In the genomic region with DNA sequence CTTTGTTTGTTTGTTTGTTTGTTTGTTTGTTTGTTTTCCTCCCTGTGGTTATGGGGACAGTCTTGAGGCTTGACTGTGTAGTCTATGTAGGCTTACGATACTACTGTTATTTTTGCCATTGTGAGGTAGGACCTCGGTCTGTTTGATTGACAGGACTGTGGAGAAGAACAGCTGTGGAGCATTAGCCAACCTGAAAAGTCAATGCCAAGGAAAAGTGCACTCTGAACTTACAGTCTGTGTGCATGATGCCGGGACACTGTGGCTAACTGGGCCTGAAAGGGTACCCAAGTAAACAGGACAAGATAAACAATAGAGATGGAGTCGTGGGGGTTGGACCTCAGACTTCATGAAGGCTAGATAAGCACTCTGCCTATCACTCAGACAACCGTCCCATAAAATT, we compare ENCODE assay signal across 27 mouse cellular contexts.
DNase-seq lines count a peak whose midpoint lies in the region; ATAC-seq lines count a peak whose summit lies in the region.
"Had no signal": no experiment of that assay in that cellular context is flagged by ENCODE, and none has a peak within 500 bp of the region (broad histone marks: within the 10 kb centered on the region; RNA-seq: fewer than 3 reads in every experiment).

No protein-coding gene starts in this region.

- no peaks in the 10 kb centered on the region for H3K27me3 ChIP-seq in kidney, embryonic 16.5 days (ENCODE audit: insufficient read depth, low read length)
- H3K27me3 ChIP-seq in embryonic facial prominence, embryonic 10.5 days (replicated peaks; ENCODE audit: low read depth, poor library complexity, severe bottlenecking): no peaks in the 10 kb centered on the region
- no peaks in the 10 kb centered on the region for H3K27me3 ChIP-seq in hindbrain, embryonic 14.5 days (ENCODE audit: control insufficient read depth, insufficient read depth, low read length)
- H3K27me3 ChIP-seq: forebrain, embryonic 13.5 days; heart, embryonic 15.5 days; hindbrain, embryonic 13.5 days; liver, embryonic 13.5 days; lung, embryonic 15.5 days; neural tube, embryonic 13.5 days; Patski had no signal

- no peak overlapping the region for H3K27ac ChIP-seq in kidney, embryonic 16.5 days (ENCODE audit: low read length)
- H3K27ac ChIP-seq in embryonic facial prominence, embryonic 10.5 days (replicated peaks): peak overlapping the region; percentile 30; the same call in 1 of the 2 replicates
- H3K27ac ChIP-seq in hindbrain, embryonic 14.5 days: no peak overlapping the region
- H3K27ac ChIP-seq: forebrain, embryonic 13.5 days; heart, embryonic 15.5 days; hindbrain, embryonic 13.5 days; liver, embryonic 13.5 days; lung, embryonic 15.5 days; neural tube, embryonic 13.5 days had no signal

- H3K4me2 ChIP-seq in kidney, embryonic 16.5 days (replicated peaks; ENCODE audit: low read depth, low read length): no peak overlapping the region
- no peak overlapping the region for H3K4me2 ChIP-seq in hindbrain, embryonic 14.5 days (replicated peaks)
- H3K4me2 ChIP-seq: forebrain, embryonic 13.5 days; heart, embryonic 15.5 days; hindbrain, embryonic 13.5 days; liver, embryonic 13.5 days; lung, embryonic 15.5 days; midbrain, embryonic 11.5 days; neural tube, embryonic 13.5 days had no signal

- ATAC-seq in kidney, embryonic 16.5 days (ENCODE audit: low FRiP score, low TSS enrichment): peak; percentile 24; the same call in 1 of the 2 replicates
- peak; percentile 31; the same call in 1 of the 2 replicates for ATAC-seq in megakaryocyte-erythroid progenitor cell, adult 5-6 weeks (replicated peaks; ENCODE audit: low FRiP score, low TSS enrichment, poor library complexity, severe bottlenecking)
- no peak for ATAC-seq in hindbrain, embryonic 14.5 days (ENCODE audit: low FRiP score)
- ATAC-seq: forebrain, embryonic 13.5 days; midbrain, embryonic 16.5 days; Patski had no signal

- H3K4me1 ChIP-seq in kidney, embryonic 16.5 days (ENCODE audit: insufficient read depth, low read length): peaks cover 21% of the 10 kb centered on the region; the same call in 1 of the 2 replicates
- peaks cover 53% of the 10 kb centered on the region for H3K4me1 ChIP-seq in embryonic facial prominence, embryonic 10.5 days
- peaks cover 20% of the 10 kb centered on the region for H3K4me1 ChIP-seq in hindbrain, embryonic 14.5 days (replicated peaks; ENCODE audit: control insufficient read depth, insufficient read depth, low read length)

- 54% methylated on average over 5 of the region's 5 CpGs for WGBS in kidney, embryonic 16.5 days
- WGBS in embryonic facial prominence, embryonic 10.5 days: 47% methylated on average over 5 of the region's 5 CpGs
- WGBS in hindbrain, embryonic 14.5 days: 51% methylated on average over 5 of the region's 5 CpGs

- no peak overlapping the region for H3K9ac ChIP-seq in kidney, embryonic 16.5 days (replicated peaks; ENCODE audit: low read length)
- H3K9ac ChIP-seq in hindbrain, embryonic 14.5 days: no peak overlapping the region
- H3K9ac ChIP-seq: forebrain, embryonic 13.5 days; heart, embryonic 15.5 days; hindbrain, embryonic 13.5 days; liver, embryonic 13.5 days; lung, embryonic 15.5 days; neural tube, embryonic 13.5 days had no signal

- peak; percentile 30 for DNase-seq in embryo, embryonic 10 days (ENCODE audit: low spot score)
- DNase-seq in embryo, embryonic 11 days: no peak
- no peak for DNase-seq in kidney, postnatal 36 days
- no peak for DNase-seq in embryonic facial prominence, embryonic 10.5 days (ENCODE audit: low spot score)
- DNase-seq in hindbrain, embryonic 14.5 days (ENCODE audit: low spot score): no peak
- DNase-seq in urinary bladder, adult 18-20 months (ENCODE audit: low spot score in 2 of 2): no peak
- DNase-seq: adrenal gland, postnatal 10 days; cerebellum, adult 8-10 months; cerebellum, postnatal 25 days; gastrocnemius, postnatal 10 days; heart, postnatal 4 days; kidney, adult 18-20 months; kidney, postnatal 10 days; layer of hippocampus, adult 9-11 months; liver, embryonic 13.5 days; thymus, postnatal 36 days had no signal

- peaks cover 7% of the 10 kb centered on the region; the same call in 1 of the 2 replicates for H3K36me3 ChIP-seq in kidney, embryonic 16.5 days (ENCODE audit: insufficient read depth, low read length)
- H3K36me3 ChIP-seq in embryonic facial prominence, embryonic 10.5 days (replicated peaks): peaks cover 17% of the 10 kb centered on the region
- peaks cover 6% of the 10 kb centered on the region; the same call in 1 of the 2 replicates for H3K36me3 ChIP-seq in hindbrain, embryonic 14.5 days (replicated peaks; ENCODE audit: control insufficient read depth, insufficient read depth)
- H3K36me3 ChIP-seq: G1E; heart, embryonic 15.5 days; liver, embryonic 13.5 days had no signal

- no peaks in the 10 kb centered on the region for H3K9me3 ChIP-seq in kidney, embryonic 16.5 days (ENCODE audit: low read length)
- no peaks in the 10 kb centered on the region for H3K9me3 ChIP-seq in embryonic facial prominence, embryonic 10.5 days
- H3K9me3 ChIP-seq in hindbrain, embryonic 14.5 days (ENCODE audit: control insufficient read depth, low read length): no peaks in the 10 kb centered on the region
- H3K9me3 ChIP-seq: forebrain, embryonic 13.5 days; heart, embryonic 15.5 days; hindbrain, embryonic 13.5 days; liver, embryonic 13.5 days; lung, embryonic 15.5 days; neural tube, embryonic 13.5 days had no signal

- no peak overlapping the region for H3K4me3 ChIP-seq in kidney, embryonic 16.5 days (ENCODE audit: low read length)
- H3K4me3 ChIP-seq in embryonic facial prominence, embryonic 10.5 days: no peak overlapping the region
- H3K4me3 ChIP-seq in hindbrain, embryonic 14.5 days (replicated peaks; ENCODE audit: low read length): no peak overlapping the region
- H3K4me3 ChIP-seq: forebrain, embryonic 13.5 days; heart, embryonic 15.5 days; hindbrain, embryonic 13.5 days; liver, embryonic 13.5 days; lung, embryonic 15.5 days; neural tube, embryonic 13.5 days had no signal
